Mouse (Mus musculus) spleen, postnatal 14 days (tissue): ENCODE measurements around the gene Samd4b.

Experiments used
- DNase-seq, 2 experiments: peaks; one replicate each; pipeline ENCODE4 v3.0.0; 2021 to 2022; ENCODE audit warnings: low spot score in 2 of 2

Gene Samd4b

DNA sequence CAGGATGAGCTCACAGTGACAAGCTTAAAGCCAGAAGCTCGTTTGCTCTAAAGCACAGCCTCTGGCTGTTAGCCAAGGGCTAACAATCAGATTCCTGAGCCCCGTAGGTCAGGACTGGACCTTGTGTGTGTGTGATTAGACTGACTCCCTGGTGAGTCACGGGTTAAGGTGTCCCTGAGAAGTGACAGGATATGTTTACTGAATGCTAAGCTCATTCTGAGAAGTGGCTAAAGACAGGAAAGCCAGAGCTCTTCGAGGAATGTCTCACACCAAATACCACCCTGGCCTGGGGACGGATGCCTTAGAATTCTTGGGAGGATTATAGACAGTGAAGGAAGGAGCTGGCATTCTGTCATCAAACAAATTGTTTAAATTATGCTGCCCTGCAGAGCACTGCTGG is 240.0 kb downstream of the Samd4b start:
- DNase-seq: no peak

DNA sequence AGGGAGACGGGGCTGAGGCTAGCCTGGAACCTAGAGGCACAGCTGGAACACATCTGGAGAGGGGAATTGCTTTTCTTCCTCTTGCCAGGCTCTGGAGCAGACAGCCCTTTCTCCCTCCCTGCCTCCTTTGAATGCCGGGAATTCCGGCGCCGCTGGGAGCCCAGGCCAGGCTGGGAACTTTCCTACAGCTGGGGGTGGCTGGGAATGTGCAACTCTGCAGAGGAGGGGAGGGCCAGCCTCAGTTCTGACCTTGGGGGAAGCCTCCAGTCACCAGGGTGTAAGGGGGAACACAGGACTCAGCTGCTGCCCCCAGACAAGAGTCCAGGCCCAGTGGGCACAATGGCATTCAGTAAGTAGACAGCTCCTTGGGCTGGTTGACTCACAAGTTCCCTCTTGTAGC is 241.0 kb downstream of the Samd4b start:
- DNase-seq: no peak

DNA sequence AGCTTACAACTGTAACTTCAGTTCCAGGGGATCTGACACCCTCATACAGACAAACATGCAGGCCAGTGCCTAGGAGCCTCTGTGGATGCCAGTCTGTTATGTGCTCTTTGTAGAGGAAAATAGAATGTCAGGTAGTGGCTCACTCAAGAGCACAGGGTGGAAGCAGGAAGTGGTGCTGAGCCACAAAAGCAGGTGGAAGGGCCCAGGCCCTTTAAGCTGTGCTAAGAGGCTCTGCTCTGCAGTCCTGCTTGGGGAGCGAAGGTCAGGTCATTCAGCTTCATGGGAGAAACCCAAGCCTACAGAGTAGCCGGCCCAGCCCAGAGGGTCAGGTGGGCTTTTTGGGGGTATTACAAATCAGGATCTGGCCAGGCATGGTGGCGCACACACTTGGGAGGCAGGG is 242.7 kb downstream of the Samd4b start:
- DNase-seq: no peak

DNA sequence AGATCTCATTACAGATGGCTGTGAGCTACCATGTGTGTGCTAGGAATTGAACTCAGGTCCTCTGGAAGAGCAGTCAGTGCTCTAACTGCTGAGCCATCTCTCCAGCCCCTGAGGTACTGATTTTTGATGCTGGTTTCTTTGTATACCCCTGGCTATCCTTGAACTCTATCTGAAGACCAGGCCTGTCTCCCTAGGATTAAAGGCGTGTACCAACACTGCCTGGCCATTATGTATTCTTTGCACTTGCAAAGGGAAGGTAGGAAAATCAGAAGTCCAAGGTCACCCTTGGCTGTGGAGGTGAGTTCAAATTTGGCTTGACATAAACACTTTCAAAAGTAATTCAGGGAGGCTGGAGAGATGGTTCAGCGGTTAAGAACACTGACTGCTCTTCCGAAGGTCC is 243.3 kb downstream of the Samd4b start:
- no peak for DNase-seq

GRCm38 (mm10) chr7:28354113-28354581 is 243.8 kb downstream of the Samd4b start:
- no peak for DNase-seq

DNA sequence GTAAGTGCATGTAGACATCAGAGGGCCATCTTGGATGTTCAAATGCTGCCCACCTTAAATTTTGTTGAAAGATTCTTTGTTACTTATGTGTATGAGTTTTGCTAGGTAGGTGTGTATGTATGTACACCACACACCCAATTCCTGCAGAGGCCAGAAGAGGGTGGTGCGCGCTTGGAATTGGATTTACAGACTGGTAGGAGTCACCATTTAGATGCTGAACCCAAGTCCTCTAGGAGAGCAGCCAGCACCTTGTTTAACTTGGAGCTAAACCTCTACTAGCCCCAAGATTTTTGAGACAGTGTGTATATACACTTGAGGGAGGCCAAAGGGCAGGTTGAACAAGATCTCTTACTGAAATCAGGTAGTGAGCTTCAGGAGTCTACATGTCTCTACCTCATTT is 244.7 kb downstream of the Samd4b start:
- DNase-seq: no peak

- DNase-seq: no peak
Observed at GRCm38 (mm10) chr7:28351676-28352191, 246.2 kb downstream of the Samd4b start.

GRCm38 (mm10) chr7:28350155-28350883 is 247.6 kb downstream of the Samd4b start, which contains the start of gene Rps16:
Rps16 (plus strand) TSS chr7:28350652.
- DNase-seq: peak; percentile 98
